Mouse (Mus musculus) liver, embryonic 12.5 days (tissue): ENCODE measurements around the gene Olfr470. TPM values are rescaled to one million over a fixed set of nuclear protein-coding genes. Genes with fewer than 3 reads are reported as not detected.
"Not testable (repeated sequence)": the region's sequence is repeated elsewhere in the genome, so short reads cannot be mapped to it uniquely, and the experiment has no call there.

Experiments used
- ATAC-seq: fragments of 200-750 bp; cut with Nextera tagmentation; 2 replicates; pipeline ENCODE4 v1.8.0; 2017; ENCODE audit warnings: moderate number of reproducible peaks, mild to moderate bottlenecking, moderate library complexity
- H3K27ac ChIP-seq: fragments of 300-500 bp; sonication (generic); 2 replicates; pipeline ENCODE4 v1.5.1; 2016; ENCODE audit warnings: mild to moderate bottlenecking
- H3K27me3 ChIP-seq: fragments of 300-500 bp; sonication (generic); replicated peaks from 2 replicates; pipeline ENCODE4 v1.6.1; 2016; ENCODE audit warnings: mild to moderate bottlenecking, moderate library complexity
- H3K36me3 ChIP-seq: fragments of 300-500 bp; sonication (generic); 2 replicates; pipeline ENCODE4 v1.6.1; 2016; ENCODE audit warnings: mild to moderate bottlenecking, moderate library complexity
- H3K4me1 ChIP-seq: fragments of 300-500 bp; sonication (generic); 2 replicates; pipeline ENCODE4 v1.6.1; 2016
- H3K4me2 ChIP-seq: fragments of 300-500 bp; sonication (generic); 2 replicates; pipeline ENCODE4 v1.6.1; 2016; ENCODE audit warnings: mild to moderate bottlenecking, moderate library complexity
- H3K4me3 ChIP-seq: fragments of 300-500 bp; sonication (generic); 2 replicates; pipeline ENCODE4 v1.5.1; 2016; ENCODE audit warnings: mild to moderate bottlenecking, moderate library complexity
- H3K9ac ChIP-seq: fragments of 300-500 bp; sonication (generic); 2 replicates; pipeline ENCODE4 v1.6.1; 2016; ENCODE audit warnings: mild to moderate bottlenecking, moderate library complexity
- H3K9me3 ChIP-seq: fragments of 300-500 bp; sonication (generic); replicated peaks from 2 replicates; pipeline ENCODE4 v1.6.1; 2016; ENCODE audit warnings: mild to moderate bottlenecking, moderate library complexity
- WGBS: fragments of 180-500 bp; shearing (Covaris S2); methylation state at CpG from one replicate; pipeline ENCODE4 v1.1.7; 2016; ENCODE audit not compliant: insufficient replicate concordance; 5-methylcytosine and 5-hydroxymethylcytosine counted together
- polyA plus RNA-seq: library from polyadenylated mRNA; unstranded; fragments of >200 nt; fragmentation: Nextera tagmentation; extraction: Ambion mirVana; gene quantifications from 2 replicates; pipeline ENCODE4 v1.2.1, GENCODE M21; 2016

Olfr470 gene
- not detected in 2 replicates for polyA plus RNA-seq

GRCm38 (mm10) chr7:107847390-107847789, at the start of gene Olfr470:
Gene Olfr470, minus strand, starts transcription at chr7:107847490.
- H3K4me3 ChIP-seq, H3K9ac ChIP-seq, H3K4me2 ChIP-seq, H3K4me1 ChIP-seq, H3K27me3 ChIP-seq, H3K9me3 ChIP-seq, ATAC-seq, H3K27ac ChIP-seq, H3K36me3 ChIP-seq: not testable (repeated sequence)
- WGBS: 58% methylated on average over 1 of the region's 1 CpGs

- ATAC-seq: no peak
- Histone ChIP-seq H3K27me3 (no peaks in the 10 kb centered on the region), H3K9me3 (no peaks in the 10 kb centered on the region), H3K9ac (no peak overlapping the region), H3K27ac (no peak overlapping the region), H3K4me1 (no peaks in the 10 kb centered on the region), H3K4me2 (no peak overlapping the region), H3K4me3 (no peak overlapping the region), H3K36me3 (no peaks in the 10 kb centered on the region)
- 66% methylated on average over 1 of the region's 1 CpGs for WGBS
Observed at GRCm38 (mm10) chr7:107841719-107842118, 5.6 kb downstream of the Olfr470 start.

DNA sequence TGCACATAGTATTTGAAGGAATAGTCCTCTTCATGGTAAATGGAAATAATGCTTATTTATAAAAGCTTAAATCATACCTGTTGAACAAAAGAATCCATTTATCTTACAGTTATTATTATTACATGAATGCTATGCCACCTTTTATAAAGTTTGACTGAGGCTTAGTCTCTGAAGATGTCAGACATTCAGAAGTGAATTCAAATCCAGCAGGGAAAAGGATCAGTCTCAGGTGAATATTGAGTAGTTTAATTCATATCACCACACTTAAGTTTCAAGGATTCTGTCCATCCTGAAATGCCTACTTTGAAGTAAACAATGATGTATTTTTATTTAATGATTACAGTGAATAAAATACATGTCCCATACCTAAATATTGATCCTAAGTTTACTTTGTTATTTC, 21.8 kb downstream of the Olfr470 start, which contains the start of gene Olfr469:
Olfr469 (minus strand) TSS at position 101 of the 400 bp plus-strand sequence.
- not testable (repeated sequence) for H3K9ac ChIP-seq, ATAC-seq, H3K4me2 ChIP-seq, H3K27ac ChIP-seq, H3K4me3 ChIP-seq, H3K27me3 ChIP-seq, H3K9me3 ChIP-seq, H3K4me1 ChIP-seq, H3K36me3 ChIP-seq

GRCm38 (mm10) chr7:107823867-107824266, 23.4 kb downstream of the Olfr470 start:
- H3K27me3 ChIP-seq, ATAC-seq: not testable (repeated sequence)
- 25% methylated on average over 2 of the region's 2 CpGs for WGBS

DNA sequence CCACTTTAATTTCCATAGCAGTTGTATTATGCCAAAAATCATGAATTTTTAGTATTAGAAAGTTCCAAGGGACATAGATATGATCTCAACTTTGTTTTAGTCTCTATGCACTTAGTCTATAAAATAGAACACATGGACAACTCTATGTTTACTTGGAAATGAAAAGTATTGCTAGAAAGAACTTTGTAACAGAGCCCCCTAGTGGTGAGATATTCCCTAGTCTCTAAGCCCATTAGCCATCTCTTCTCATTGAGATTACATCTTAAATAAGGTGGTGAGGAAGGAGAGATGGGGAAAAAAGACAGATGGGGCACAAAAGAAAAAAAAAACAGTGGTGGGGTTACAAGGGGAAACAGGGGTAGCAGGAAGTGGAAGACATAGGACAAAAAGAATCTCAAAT, 27.8 kb downstream of the Olfr470 start:
- Histone ChIP-seq H3K4me3 (no peak overlapping the region), H3K9ac (no peak overlapping the region), H3K9me3 (no peaks in the 10 kb centered on the region), H3K27me3 (no peaks in the 10 kb centered on the region), H3K4me1 (no peaks in the 10 kb centered on the region), H3K4me2 (no peak overlapping the region), H3K36me3 (no peaks in the 10 kb centered on the region), H3K27ac (no peak overlapping the region)
- ATAC-seq: no peak

More at GRCm38 (mm10) chr7:107823867-107824266, 23.4 kb downstream of the Olfr470 start:
- H3K4me2 ChIP-seq, H3K36me3 ChIP-seq, H3K9ac ChIP-seq, H3K4me1 ChIP-seq, H3K27ac ChIP-seq, H3K9me3 ChIP-seq, H3K4me3 ChIP-seq: not testable (repeated sequence)

- Histone ChIP-seq H3K27ac (no peak within 1 kb of the TSS), H3K4me3 (no peak within 1 kb of the TSS), H3K4me2 (no peak within 1 kb of the TSS), H3K36me3 (no peaks in the 10 kb centered on the region), H3K4me1 (no peaks in the 10 kb centered on the region), H3K27me3 (no peaks in the 10 kb centered on the region), H3K9ac (no peak within 1 kb of the TSS), H3K9me3 (no peaks in the 10 kb centered on the region)
- ATAC-seq: no peak
Observed at GRCm38 (mm10) chr7:107811963-107812362, 35.3 kb downstream of the Olfr470 start, which contains the start of gene Olfr467. Gene Olfr467, plus strand, starts transcription at chr7:107812263.

DNA sequence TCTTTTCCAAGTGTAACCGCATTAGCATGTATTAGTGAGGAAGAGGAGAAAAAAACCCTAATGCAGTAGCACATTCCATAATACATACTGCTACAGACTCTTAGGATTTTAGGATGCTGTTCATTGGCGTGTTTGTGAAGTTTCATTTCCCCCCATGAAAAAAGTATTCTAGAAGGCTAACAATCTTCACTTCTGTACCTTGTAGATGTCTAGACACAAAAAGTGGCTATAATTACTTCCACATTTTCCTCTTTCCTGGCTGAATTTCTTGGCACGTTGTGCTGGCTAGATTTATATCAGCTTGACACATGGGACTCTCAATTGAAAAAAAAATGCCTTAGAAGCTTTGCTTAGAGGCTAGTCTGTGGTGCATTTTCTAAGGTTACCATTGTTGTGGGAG, 45.2 kb downstream of the Olfr470 start:
- no peak overlapping the region for H3K9ac ChIP-seq
- H3K4me3 ChIP-seq: no peak overlapping the region
- no peaks in the 10 kb centered on the region for H3K9me3 ChIP-seq
- H3K4me1 ChIP-seq: no peaks in the 10 kb centered on the region
- WGBS: 55% methylated on average over 3 of the region's 3 CpGs
- H3K36me3 ChIP-seq: no peaks in the 10 kb centered on the region
- ATAC-seq: no peak
- H3K27me3 ChIP-seq: no peaks in the 10 kb centered on the region
- H3K4me2 ChIP-seq: no peak overlapping the region
- no peak overlapping the region for H3K27ac ChIP-seq

GRCm38 (mm10) chr7:107801108-107801507, 46.2 kb downstream of the Olfr470 start, which contains the start of gene Ovch2:
Gene Ovch2, minus strand, starts transcription at chr7:107801208.
- Histone ChIP-seq H3K4me3 (no peak within 1 kb of the TSS), H3K9me3 (no peaks in the 10 kb centered on the region), H3K9ac (no peak within 1 kb of the TSS), H3K4me2 (no peak within 1 kb of the TSS), H3K4me1 (no peaks in the 10 kb centered on the region), H3K27me3 (no peaks in the 10 kb centered on the region), H3K36me3 (no peaks in the 10 kb centered on the region), H3K27ac (no peak within 1 kb of the TSS)
- ATAC-seq: no peak
- 74% methylated on average over 2 of the region's 2 CpGs for WGBS

DNA sequence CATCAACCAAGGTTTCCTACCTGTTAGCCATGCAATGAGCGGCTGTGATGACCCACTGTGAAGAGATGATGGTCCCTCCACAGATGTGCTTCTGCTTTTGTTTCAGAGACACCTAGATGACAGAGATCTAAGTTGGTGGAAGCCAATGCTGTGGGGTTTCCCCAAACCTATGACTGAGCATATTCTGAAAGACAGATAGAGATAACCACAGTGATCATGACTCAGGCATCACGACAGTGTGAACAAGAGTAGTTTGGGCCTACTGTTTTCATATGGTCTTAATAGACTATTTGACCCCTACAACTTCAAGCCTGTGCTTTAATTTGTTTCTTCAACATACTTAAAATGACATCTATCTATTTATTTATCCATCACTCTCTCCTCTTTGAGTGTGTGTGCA, 50.8 kb downstream of the Olfr470 start:
- Histone ChIP-seq H3K27me3 (no peaks in the 10 kb centered on the region), H3K4me2 (no peak overlapping the region)
- 54% methylated on average over 2 of the region's 2 CpGs for WGBS

More for the DNA sequence above, 50.8 kb downstream of the Olfr470 start:
- Histone ChIP-seq H3K9ac (no peak overlapping the region), H3K27ac (no peak overlapping the region), H3K9me3 (no peaks in the 10 kb centered on the region), H3K4me1 (no peaks in the 10 kb centered on the region), H3K4me3 (no peak overlapping the region), H3K36me3 (no peaks in the 10 kb centered on the region)
- no peak for ATAC-seq

Other genes with a start within 250 kb of the Olfr470 start
- gene 5330417H12Rik, start 222.3 kb downstream of the Olfr470 start, polyA plus RNA-seq: not detected in 2 replicates
- 0.04 and 0.05 TPM in 2 replicates for gene Cyb5r2, start 89.5 kb downstream of the Olfr470 start, polyA plus RNA-seq
- not detected in 2 replicates for gene Ovch2, start 46.3 kb downstream of the Olfr470 start, polyA plus RNA-seq
- gene Olfr467, start 35.2 kb downstream of the Olfr470 start, polyA plus RNA-seq: not detected in 2 replicates
- not detected in 2 replicates for gene Olfr469, start 21.9 kb downstream of the Olfr470 start, polyA plus RNA-seq
- not detected in 2 replicates for gene Olfr472, start 50.4 kb upstream of the Olfr470 start, polyA plus RNA-seq
- gene Olfr473, start 83.0 kb upstream of the Olfr470 start, polyA plus RNA-seq: not detected in 2 replicates
- not detected in 2 replicates for gene Olfr474, start 107.2 kb upstream of the Olfr470 start, polyA plus RNA-seq
- not detected in 2 replicates for gene Olfr476, start 117.3 kb upstream of the Olfr470 start, polyA plus RNA-seq
- not detected in 2 replicates for gene Olfr477, start 139.2 kb upstream of the Olfr470 start, polyA plus RNA-seq
- not detected in 2 replicates for gene Olfr478, start 186.5 kb upstream of the Olfr470 start, polyA plus RNA-seq
- not detected in 2 replicates for gene Olfr479, start 203.2 kb upstream of the Olfr470 start, polyA plus RNA-seq
- gene Olfr480, start 219.9 kb upstream of the Olfr470 start, polyA plus RNA-seq: not detected in 2 replicates
- gene Olfr481, start 232.4 kb upstream of the Olfr470 start, polyA plus RNA-seq: not detected in 2 replicates